Mouse (Mus musculus): ENCODE results near the gene Ssxb8.
"Not testable (repeated sequence)": the region's sequence is repeated elsewhere in the genome, so short reads cannot be mapped to it uniquely, and the experiment has no call there.

The Ssxb8 gene

GRCm38 (mm10) chrX:8690744-8691143 lies at the start of gene Ssxb8:
Gene Ssxb8 (minus strand): TSS chrX:8690844.
- not testable (repeated sequence) for DNase-seq (ENCODE audit: low spot score)

GRCm38 (mm10) chrX:8732907-8733306 lies 42.3 kb upstream of the Ssxb8 start:
- no peak for DNase-seq (ENCODE audit: low spot score)

DNA sequence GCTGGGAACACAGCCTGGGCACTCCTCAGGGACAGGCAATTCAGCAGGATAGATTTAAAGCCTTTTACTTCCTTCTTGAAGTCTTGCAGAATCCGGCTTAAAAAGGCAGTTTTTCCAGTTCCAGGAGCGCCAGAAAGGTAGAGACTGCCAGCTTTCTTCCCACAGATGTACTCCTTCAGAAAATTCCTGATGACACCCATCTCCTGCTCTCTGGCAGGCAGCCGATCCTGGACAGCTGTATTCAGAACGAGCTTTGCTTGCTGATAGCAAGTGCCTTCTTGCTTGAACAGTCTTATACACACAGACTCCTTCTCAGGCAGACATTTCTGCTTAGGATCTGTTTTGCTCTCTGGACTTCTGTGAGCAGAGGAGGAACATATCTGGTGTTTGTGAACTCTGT lies 27.6 kb downstream of the Ssxb8 start:
- no peak for DNase-seq (ENCODE audit: low spot score)

Data from ovary, postnatal 10 days (tissue).